Mouse (Mus musculus) bone marrow, adult 2 months (tissue): ENCODE measurements around the gene Dtx3. TPM values are rescaled to one million over a fixed set of nuclear protein-coding genes. Genes with fewer than 3 reads are reported as not detected.

ENCODE experiments used
- H3K27ac ChIP-seq: fragments of 200-500 bp; 2 replicates; pipeline ENCODE4 v1.5.1; 2012; ENCODE audit warnings: low read depth, mild to moderate bottlenecking, control low read depth, inconsistent platforms, low read length; ENCODE audit not compliant: control insufficient read depth, poor library complexity, insufficient read depth
- H3K4me1 ChIP-seq: fragments of 200-500 bp; 2 replicates; pipeline ENCODE4 v1.6.1; 2011; ENCODE audit warnings: low read length; ENCODE audit not compliant: control insufficient read depth, insufficient read depth
- H3K4me3 ChIP-seq: fragments of 200-500 bp; replicated peaks from 2 replicates; pipeline ENCODE3; 2011; ENCODE audit warnings: mild to moderate bottlenecking, low read depth, low read length, control low read depth; ENCODE audit not compliant: control insufficient read depth
- CTCF ChIP-seq: fragments of 200-500 bp; IDR thresholded peaks from 2 replicates; pipeline ENCODE4 v1.5.1; 2011; ENCODE audit warnings: low read length, control low read depth; ENCODE audit not compliant: control insufficient read depth, insufficient read depth
- POLR2A ChIP-seq: fragments of 200-500 bp; IDR thresholded peaks from 2 replicates; pipeline ENCODE4 v1.6.1; 2011; ENCODE audit warnings: low read depth, mild to moderate bottlenecking, control low read depth, low read length, borderline replicate concordance; ENCODE audit not compliant: control insufficient read depth
- WGBS: fragments of 180-500 bp; shearing (Covaris S2); methylation state at CpG from one replicate; pipeline ENCODE4 v1.1.7; 2018; 5-methylcytosine and 5-hydroxymethylcytosine counted together
- polyA plus RNA-seq: library from polyadenylated mRNA; stranded (reverse); fragments of >200 nt; gene quantifications from 2 replicates; pipeline ENCODE4 v1.2.4, GENCODE M21; 2011; ENCODE audit warnings: low replicate concordance; ENCODE audit not compliant: missing spikeins, insufficient read depth, insufficient read length

Gene Dtx3
- polyA plus RNA-seq, 1 experiment, result 78.7 TPM

GRCm38 (mm10) chr10:127141500-127141899 lies 54.0 kb downstream of the Dtx3 start:
- peak overlapping the region; percentile 52 for H3K27ac ChIP-seq
- peaks cover 10% of the 10 kb centered on the region for H3K4me1 ChIP-seq
- no peak overlapping the region for H3K4me3 ChIP-seq
- 19% methylated on average over 8 of the region's 8 CpGs for WGBS
- TF ChIP-seq POLR2A (no peak), CTCF (no peak)

GRCm38 (mm10) chr10:127140971-127141370 lies 54.6 kb downstream of the Dtx3 start:
- peaks cover 10% of the 10 kb centered on the region for H3K4me1 ChIP-seq
- no peak overlapping the region for H3K4me3 ChIP-seq
- WGBS, result 68% methylated on average over 11 of the region's 11 CpGs
- TF ChIP-seq POLR2A, result no peak
- TF ChIP-seq CTCF, result no peak
- peak overlapping the region; percentile 52; the same call in 1 of the 2 replicates for H3K27ac ChIP-seq

Other genes with a start within 250 kb of the Dtx3 start
- 31.5 and 43.9 TPM in 2 replicates for gene Ctdsp2, start 217.0 kb downstream of the Dtx3 start, polyA plus RNA-seq
- not detected in 2 replicates for gene Avil, start 195.0 kb downstream of the Dtx3 start, polyA plus RNA-seq
- gene Tsfm, start 164.9 kb downstream of the Dtx3 start, polyA plus RNA-seq, result 9.7 and 23.6 TPM in 2 replicates
- 10.0 and 14.6 TPM in 2 replicates for gene Mettl1, start 154.3 kb downstream of the Dtx3 start, polyA plus RNA-seq
- 1.1 TPM in 1 of 2 replicates, not detected in the other for gene Eef1akmt3, start 154.2 kb downstream of the Dtx3 start, polyA plus RNA-seq
- gene Cyp27b1, start 147.5 kb downstream of the Dtx3 start, polyA plus RNA-seq, result not detected in 2 replicates
- gene March9, start 135.5 kb downstream of the Dtx3 start, polyA plus RNA-seq, result 1.6 TPM in 1 of 2 replicates, not detected in the other
- gene Cdk4, start 132.2 kb downstream of the Dtx3 start, polyA plus RNA-seq, result 127 and 148 TPM in 2 replicates
- 15.7 and 22.5 TPM in 2 replicates for gene Tspan31, start 125.5 kb downstream of the Dtx3 start, polyA plus RNA-seq
- 11.0 and 27.3 TPM in 2 replicates for gene Agap2, start 120.4 kb downstream of the Dtx3 start, polyA plus RNA-seq
- 34.7 and 69.0 TPM in 2 replicates for gene Os9, start 74.6 kb downstream of the Dtx3 start, polyA plus RNA-seq
- 26.4 and 54.8 TPM in 2 replicates for gene B4galnt1, start 30.5 kb downstream of the Dtx3 start, polyA plus RNA-seq
- gene Slc26a10, start 15.1 kb downstream of the Dtx3 start, polyA plus RNA-seq, result not detected in 2 replicates
- gene Arhgef25, start 5.6 kb downstream of the Dtx3 start, polyA plus RNA-seq, result 9.9 and 25.0 TPM in 2 replicates
- 18.1 and 24.9 TPM in 2 replicates for gene Pip4k2c, start 15.9 kb upstream of the Dtx3 start, polyA plus RNA-seq
- 1.7 and 2.3 TPM in 2 replicates for gene Kif5a, start 67.6 kb upstream of the Dtx3 start, polyA plus RNA-seq
- 68.6 and 115 TPM in 2 replicates for gene Dctn2, start 70.6 kb upstream of the Dtx3 start, polyA plus RNA-seq
- gene Mbd6, start 93.3 kb upstream of the Dtx3 start, polyA plus RNA-seq, result 75.9 and 131 TPM in 2 replicates
- 41.6 and 85.0 TPM in 2 replicates for gene Mars, start 116.1 kb upstream of the Dtx3 start, polyA plus RNA-seq
- 30.1 and 77.2 TPM in 2 replicates for gene Arhgap9, start 126.2 kb upstream of the Dtx3 start, polyA plus RNA-seq
- gene Gli1, start 146.2 kb upstream of the Dtx3 start, polyA plus RNA-seq, result 2.2 TPM in 1 of 2 replicates, not detected in the other
- gene Inhbe, start 158.7 kb upstream of the Dtx3 start, polyA plus RNA-seq, result 0.27 TPM in 1 of 2 replicates, not detected in the other
- 0.52 TPM in 1 of 2 replicates, not detected in the other for gene Inhbc, start 174.7 kb upstream of the Dtx3 start, polyA plus RNA-seq
- gene R3hdm2, start 184.6 kb upstream of the Dtx3 start, polyA plus RNA-seq, result 59.7 and 144 TPM in 2 replicates